Mouse (Mus musculus) lung, adult 2 months (tissue): ENCODE measurements around the gene Slc7a7. TPM values are rescaled to one million over a fixed set of nuclear protein-coding genes. Genes with fewer than 3 reads are reported as not detected.
A peak's percentile ranks its signal among the peaks of the same experiment; 100 is the strongest.
"Not testable (repeated sequence)": the region's sequence is repeated elsewhere in the genome, so short reads cannot be mapped to it uniquely, and the experiment has no call there.

ENCODE experiments used
- DNase-seq: peaks from one replicate; pipeline ENCODE4 v3.0.0; 2022
- H3K4me1 ChIP-seq: fragments of 200-500 bp; 2 replicates; pipeline ENCODE4 v1.6.1; 2011; ENCODE audit warnings: low read length; ENCODE audit not compliant: control insufficient read depth, insufficient read depth
- H3K4me3 ChIP-seq: fragments of 200-500 bp; replicated peaks from 2 replicates; pipeline ENCODE3; 2011; ENCODE audit warnings: low read depth, mild to moderate bottlenecking, control low read depth, low read length; ENCODE audit errors: extremely low read depth
- CTCF ChIP-seq: fragments of 200-500 bp; IDR thresholded peaks from 2 replicates; pipeline ENCODE4 v1.5.1; 2011; ENCODE audit warnings: mild to moderate bottlenecking, low read length, control low read depth; ENCODE audit not compliant: insufficient read depth
- POLR2A ChIP-seq: fragments of 200-500 bp; IDR thresholded peaks from 2 replicates; pipeline ENCODE4 v1.6.1; 2011; ENCODE audit warnings: low read depth, mild to moderate bottlenecking, control low read depth, low read length, borderline replicate concordance; ENCODE audit errors: extremely low read depth
- WGBS: fragments of 180-500 bp; shearing (Covaris S2); methylation state at CpG from one replicate; pipeline ENCODE4 v1.1.7; 2018; 5-methylcytosine and 5-hydroxymethylcytosine counted together
- polyA plus RNA-seq: library from polyadenylated mRNA; depleted of rRNA; stranded (reverse); fragments of >200 nt; gene quantifications from 2 replicates; pipeline ENCODE4 v1.2.3, GENCODE M21; 2012

Gene Slc7a7
- polyA plus RNA-seq, 1 experiment: 29.2 TPM

GRCm38 (mm10) chr14:54367429-54368060 lies 50.0 kb downstream of the Slc7a7 start:
- 83% methylated on average over 18 of the region's 18 CpGs for WGBS
- DNase-seq: no peak
- no peaks in the 10 kb centered on the region; the same call in 1 of the 2 replicates for H3K4me1 ChIP-seq
- no peak for TF ChIP-seq POLR2A
- no peak for TF ChIP-seq CTCF
- H3K4me3 ChIP-seq: no peak overlapping the region

GRCm38 (mm10) chr14:54366581-54366980 lies 51.0 kb downstream of the Slc7a7 start:
- WGBS: 74% methylated on average over 10 of the region's 10 CpGs
- Histone ChIP-seq H3K4me1 (no peaks in the 10 kb centered on the region; the same call in 1 of the 2 replicates), H3K4me3 (no peak overlapping the region)
- no peak for TF ChIP-seq POLR2A
- no peak for TF ChIP-seq CTCF
- no peak for DNase-seq

GRCm38 (mm10) chr14:54365026-54365645 lies 52.4 kb downstream of the Slc7a7 start:
- DNase-seq: no peak
- 53% methylated on average over 5 of the region's 5 CpGs for WGBS
- Histone ChIP-seq H3K4me1 (no peaks in the 10 kb centered on the region; the same call in 1 of the 2 replicates), H3K4me3 (no peak overlapping the region)
- no peak for TF ChIP-seq CTCF
- no peak for TF ChIP-seq POLR2A

GRCm38 (mm10) chr14:54363156-54363555 lies 54.4 kb downstream of the Slc7a7 start:
- H3K4me3 ChIP-seq: no peak overlapping the region
- no peak for DNase-seq
- WGBS: 93% methylated on average over 8 of the region's 8 CpGs

GRCm38 (mm10) chr14:54360577-54361340 lies 56.8 kb downstream of the Slc7a7 start, which contains the start of gene Oxa1l:
TSS of gene Oxa1l (plus strand) at chr14:54360834.
- H3K4me1 ChIP-seq: no peaks in the 10 kb centered on the region; the same call in 1 of the 2 replicates
- DNase-seq: peak; percentile 98
- WGBS: under 1% methylated on average over 48 of the region's 48 CpGs
- peak within 1 kb of the TSS; percentile 96 for H3K4me3 ChIP-seq
- TF ChIP-seq CTCF: no peak
- TF ChIP-seq POLR2A: peak; percentile 90; the same call in 1 of the 2 replicates

More at GRCm38 (mm10) chr14:54363156-54363555, 54.4 kb downstream of the Slc7a7 start:
- H3K4me1 ChIP-seq: no peaks in the 10 kb centered on the region; the same call in 1 of the 2 replicates
- TF ChIP-seq POLR2A: no peak

GRCm38 (mm10) chr14:54354406-54354805 lies 63.2 kb downstream of the Slc7a7 start:
- DNase-seq: no peak
- Histone ChIP-seq H3K4me3 (no peak overlapping the region), H3K4me1 (no peaks in the 10 kb centered on the region)
- 0 out of 2 replicates have a peak, but pooled peaks have one; percentile 11 for TF ChIP-seq CTCF
- TF ChIP-seq POLR2A: no peak
- WGBS: 29% methylated on average over 1 of the region's 1 CpGs

- WGBS: 69% methylated on average over 8 of the region's 8 CpGs
- TF ChIP-seq POLR2A: no peak
- TF ChIP-seq CTCF: no peak
- H3K4me3 ChIP-seq: no peak overlapping the region
- H3K4me1 ChIP-seq: no peaks in the 10 kb centered on the region
- no peak for DNase-seq
These were observed 65.3 kb downstream of the Slc7a7 start for GRCm38 (mm10) chr14:54352314-54352713.

GRCm38 (mm10) chr14:54350773-54351541 lies 66.6 kb downstream of the Slc7a7 start:
- not testable (repeated sequence) for H3K4me1 ChIP-seq, DNase-seq, H3K4me3 ChIP-seq
- 77% methylated on average over 16 of the region's 16 CpGs for WGBS

GRCm38 (mm10) chr14:54341807-54342206 lies 75.8 kb downstream of the Slc7a7 start:
- not testable (repeated sequence) for H3K4me1 ChIP-seq, DNase-seq, H3K4me3 ChIP-seq
- WGBS: 55% methylated on average over 2 of the region's 2 CpGs
